Mouse (Mus musculus) kidney, adult 2 months (tissue): Measurements from ENCODE around the gene Rnf187.

ENCODE experiments used
- CTCF ChIP-seq: fragments of 200-500 bp; conservative IDR thresholded peaks from 2 replicates; pipeline ENCODE4 v1.5.1; 2011; ENCODE audit warnings: low read depth, mild to moderate bottlenecking, control low read depth, low read length, moderate library complexity, mixed read lengths; ENCODE audit not compliant: insufficient read depth, insufficient read length
- POLR2A ChIP-seq: fragments of 200-500 bp; IDR thresholded peaks from one replicate; pipeline ENCODE4 v1.6.1; 2011; ENCODE audit warnings: low read depth, low read length, control low read depth

GRCm38 (mm10) chr11:58979183-58979582 is 40.5 kb upstream of the Rnf187 start:
- TF ChIP-seq POLR2A (no peak), CTCF (no peak)
